Mouse (Mus musculus): ENCODE data around the gene Bysl. TPM values are rescaled to one million over a fixed set of nuclear protein-coding genes. Genes with fewer than 3 reads are reported as not detected.

The Bysl gene
- total and polyA plus RNA-seq, 3 experiments: 69.3 to 85.4 TPM; not detected in 1

DNA sequence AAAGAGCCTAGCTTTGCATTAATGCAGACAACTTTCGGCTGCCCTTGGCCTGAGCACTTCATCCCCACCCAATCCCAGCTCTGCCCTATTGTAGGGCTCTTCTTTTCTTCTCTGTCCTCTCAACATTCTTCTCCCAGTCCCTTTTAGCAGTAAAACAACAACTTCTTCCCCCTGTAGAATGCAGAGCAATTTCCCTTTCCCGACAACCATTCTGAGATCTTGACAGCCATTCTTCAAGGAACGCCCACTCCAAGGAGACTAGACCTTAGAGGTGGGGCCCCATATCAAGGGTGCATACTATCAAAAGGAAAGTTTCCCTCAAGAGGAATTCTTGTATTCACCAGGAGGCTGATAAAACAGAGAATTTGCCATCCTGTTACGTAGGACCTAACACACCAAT lies 37.7 kb upstream of the Bysl start:
- Histone ChIP-seq H3K4me1 (ENCODE audit: control insufficient read depth in 1 of 2, insufficient read depth in 2 of 2, low read length in 2 of 2) (no peaks in the 10 kb centered on the region), H3K27me3 (ENCODE audit: control insufficient read depth in 1 of 2, insufficient read depth in 2 of 2, low read length in 2 of 2) (no peaks in the 10 kb centered on the region), H3K4me3 (ENCODE audit: control insufficient read depth in 1 of 2, insufficient read depth in 1 of 2, low read depth in 2 of 2, low read length in 2 of 2) (no peak overlapping the region), H3K9me3 (replicated peaks; ENCODE audit: insufficient read depth, low read length) (no peaks in the 10 kb centered on the region), H3K36me3 (ENCODE audit: control insufficient read depth in 1 of 2, insufficient read depth in 2 of 2, low read length in 2 of 2) (no peaks in the 10 kb centered on the region), H3K79me2 (ENCODE audit: control insufficient read depth, insufficient read depth, low read length, poor library complexity) (no peaks in the 10 kb centered on the region), H3K9ac (ENCODE audit: control insufficient read depth, low read depth, low read length, poor library complexity, severe bottlenecking) (no peak overlapping the region), H3K27ac (ENCODE audit: control insufficient read depth, low read depth, low read length) (no peak overlapping the region)
- no peak for TF ChIP-seq POLR2AphosphoS2 (IDR thresholded peaks at IDR 0.05; ENCODE audit: low read length)
- no peak for TF ChIP-seq HCFC1 (IDR thresholded peaks at IDR 0.05; ENCODE audit: low read depth, low read length)
- no peak for TF ChIP-seq TCF12 (IDR thresholded peaks at IDR 0.05; ENCODE audit: low read depth, low read length)
- TF ChIP-seq SIN3A (IDR thresholded peaks at IDR 0.05; ENCODE audit: low read length): no peak
- no peak for TF ChIP-seq TBP (IDR thresholded peaks at IDR 0.05; ENCODE audit: low read depth, low read length)
- TF ChIP-seq ZC3H11A (IDR thresholded peaks at IDR 0.05; ENCODE audit: low read depth, low read length): no peak
- TF ChIP-seq MXI1 (IDR thresholded peaks at IDR 0.05; ENCODE audit: low read depth, low read length): no peak
- no peak for TF ChIP-seq RCOR1 (IDR thresholded peaks at IDR 0.05; ENCODE audit: low read depth, low read length)
- TF ChIP-seq NRF1 (IDR thresholded peaks at IDR 0.05; ENCODE audit: insufficient read depth, low read depth, low read length, poor library complexity, severe bottlenecking): no peak
- TF ChIP-seq MYC (IDR thresholded peaks at IDR 0.05; ENCODE audit: low read depth, low read length): no peak
- no peak for TF ChIP-seq CHD1 (IDR thresholded peaks at IDR 0.05; ENCODE audit: low read depth, low read length)
- no peak for TF ChIP-seq MAZ (IDR thresholded peaks at IDR 0.05; ENCODE audit: low read depth, low read length)
- TF ChIP-seq USF1 (IDR thresholded peaks at IDR 0.05; ENCODE audit: low read depth, low read length): no peak
- no peak for TF ChIP-seq MYB (IDR thresholded peaks at IDR 0.05; ENCODE audit: low read depth, low read length)
- no peak for TF ChIP-seq ZMIZ1 (IDR thresholded peaks at IDR 0.05; ENCODE audit: low read depth, low read length)
- TF ChIP-seq USF2 (IDR thresholded peaks at IDR 0.05; ENCODE audit: borderline replicate concordance in 1 of 2, insufficient read depth in 1 of 2, low read depth in 1 of 2, low read length in 2 of 2): no peak
- no peak for TF ChIP-seq ZNF384 (IDR thresholded peaks at IDR 0.05; ENCODE audit: low read depth, low read length)
- no peak for TF ChIP-seq MAX (IDR thresholded peaks at IDR 0.05; ENCODE audit: low read length)
- no peak for TF ChIP-seq CTCF (IDR thresholded peaks at IDR 0.05 in 2 of 3, conservative IDR thresholded peaks at IDR 0.05 in 1 of 3; ENCODE audit: control insufficient read depth in 1 of 3, insufficient read depth in 1 of 3, low read depth in 2 of 3, low read length in 3 of 3, poor library complexity in 1 of 3, severe bottlenecking in 1 of 3)
- TF ChIP-seq NELFE (IDR thresholded peaks at IDR 0.05; ENCODE audit: low read depth, low read length): no peak
- DNase-seq (ENCODE audit: low read depth, low spot score): no peak

DNA sequence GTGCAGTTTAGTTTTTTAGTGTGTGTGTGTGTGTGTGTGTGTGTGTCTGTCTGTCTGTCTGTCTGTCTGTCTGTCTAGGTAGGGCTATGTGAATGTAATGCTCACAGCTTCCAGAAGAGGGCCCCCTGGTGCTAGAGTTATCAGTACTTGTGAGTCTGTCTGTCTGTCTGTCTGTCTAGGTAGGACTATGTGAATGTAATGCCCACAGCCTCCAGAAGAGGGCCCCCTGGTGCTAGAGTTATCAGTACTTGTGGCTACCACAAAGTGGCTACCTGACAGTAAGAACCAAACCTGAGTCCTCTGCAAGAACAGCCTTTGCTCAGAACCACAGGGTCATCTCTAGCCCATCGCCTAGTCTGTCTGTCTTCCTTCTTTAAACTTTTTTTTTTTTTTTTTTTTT lies 35.4 kb upstream of the Bysl start:
- Histone ChIP-seq H3K9me3 (replicated peaks; ENCODE audit: insufficient read depth, low read length) (no peaks in the 10 kb centered on the region), H3K79me2 (ENCODE audit: control insufficient read depth, insufficient read depth, low read length, poor library complexity) (no peaks in the 10 kb centered on the region), H3K4me1 (ENCODE audit: control insufficient read depth in 1 of 2, insufficient read depth in 2 of 2, low read length in 2 of 2) (no peaks in the 10 kb centered on the region), H3K27me3 (ENCODE audit: control insufficient read depth in 1 of 2, insufficient read depth in 2 of 2, low read length in 2 of 2) (no peaks in the 10 kb centered on the region), H3K4me3 (ENCODE audit: control insufficient read depth in 1 of 2, insufficient read depth in 1 of 2, low read depth in 2 of 2, low read length in 2 of 2) (no peak overlapping the region), H3K36me3 (ENCODE audit: control insufficient read depth in 1 of 2, insufficient read depth in 2 of 2, low read length in 2 of 2) (no peaks in the 10 kb centered on the region), H3K27ac (ENCODE audit: control insufficient read depth, low read depth, low read length) (no peak overlapping the region), H3K9ac (ENCODE audit: control insufficient read depth, low read depth, low read length, poor library complexity, severe bottlenecking) (no peak overlapping the region)
- peak; percentile 89 for DNase-seq (ENCODE audit: low read depth, low spot score)
- no peak for TF ChIP-seq TAL1 (IDR thresholded peaks at IDR 0.05; ENCODE audit: low read length)
- TF ChIP-seq SMC3 (IDR thresholded peaks at IDR 0.05; ENCODE audit: low read depth, low read length): peak; percentile 63
- no peak for TF ChIP-seq E2F4 (IDR thresholded peaks at IDR 0.05; ENCODE audit: borderline replicate concordance, low read depth, low read length)
- no peak for TF ChIP-seq GABPA (IDR thresholded peaks at IDR 0.05; ENCODE audit: low read depth, low read length)
- TF ChIP-seq SIN3A (IDR thresholded peaks at IDR 0.05; ENCODE audit: low read length): 0 out of 2 replicates have a peak, but pooled peaks have one; percentile 18
- no peak for TF ChIP-seq ZMIZ1 (IDR thresholded peaks at IDR 0.05; ENCODE audit: low read depth, low read length)
- TF ChIP-seq NRF1 (IDR thresholded peaks at IDR 0.05; ENCODE audit: insufficient read depth, low read depth, low read length, poor library complexity, severe bottlenecking): no peak
- peak; percentile 56 for TF ChIP-seq GATA1 (IDR thresholded peaks at IDR 0.05; ENCODE audit: low read depth, low read length)
- TF ChIP-seq MEF2A (IDR thresholded peaks at IDR 0.05; ENCODE audit: extremely low read depth, insufficient replicate concordance, low read depth, low read length, poor library complexity, severe bottlenecking): no peak
- TF ChIP-seq RAD21 (IDR thresholded peaks at IDR 0.05; ENCODE audit: low read depth, low read length): peak; percentile 59
- TF ChIP-seq CTCF (IDR thresholded peaks at IDR 0.05 in 2 of 3, conservative IDR thresholded peaks at IDR 0.05 in 1 of 3; ENCODE audit: control insufficient read depth in 1 of 3, insufficient read depth in 1 of 3, low read depth in 2 of 3, low read length in 3 of 3, poor library complexity in 1 of 3, severe bottlenecking in 1 of 3): peak; percentile 50 to 81 (median 71)
- TF ChIP-seq ZC3H11A (IDR thresholded peaks at IDR 0.05; ENCODE audit: low read depth, low read length): peak; percentile 36
- no peak for TF ChIP-seq UBTF (IDR thresholded peaks at IDR 0.05; ENCODE audit: borderline replicate concordance, insufficient read depth, low read depth, low read length)
- TF ChIP-seq TBP (IDR thresholded peaks at IDR 0.05; ENCODE audit: low read depth, low read length): 0 out of 2 replicates have a peak, but pooled peaks have one; percentile 35
- peak; percentile 50; the same call in 1 of the 2 replicates for TF ChIP-seq ZNF384 (IDR thresholded peaks at IDR 0.05; ENCODE audit: low read depth, low read length)

All from MEL (cell line).